Mouse (Mus musculus): ENCODE data around the gene Kxd1. TPM values are rescaled to one million over a fixed set of nuclear protein-coding genes. Genes with fewer than 3 reads are reported as not detected.
A peak's percentile ranks its signal among the peaks of the same experiment; 100 is the strongest.

Kxd1 gene
- 61.0 and 64.4 TPM in 2 replicates for polyA plus RNA-seq (2012; rRNA removed)

- peak; percentile 85 for TF ChIP-seq POLR2A (IDR thresholded peaks at IDR 0.05; ENCODE audit: extremely low read depth, insufficient read depth, low read length)
- TF ChIP-seq CTCF (IDR thresholded peaks at IDR 0.05; ENCODE audit: extremely low read depth, insufficient read depth, low read length) = no peak
- H3K4me1 ChIP-seq (ENCODE audit: control insufficient read depth, insufficient read depth, low read length) = peaks cover 7% of the 10 kb centered on the region; the same call in 1 of the 2 replicates
- H3K4me3 ChIP-seq (ENCODE audit: insufficient read depth, low read length) = peak within 1 kb of the TSS; percentile 57
- peak within 1 kb of the TSS; percentile 69 for H3K27ac ChIP-seq (ENCODE audit: insufficient read depth, low read length)
Measured at GRCm38 (mm10) chr8:70527512-70528181, at the start of gene Kxd1, which contains the start of gene Fkbp8. Kxd1 (minus strand) TSS chr8:70527956. Fkbp8 (plus strand) TSS chr8:70527724.

GRCm38 (mm10) chr8:70577207-70577606 lies 49.5 kb upstream of the Kxd1 start:
- Histone ChIP-seq H3K4me3 (ENCODE audit: insufficient read depth, low read length) (no peak overlapping the region), H3K4me1 (ENCODE audit: control insufficient read depth, insufficient read depth, low read length) (no peaks in the 10 kb centered on the region)
- TF ChIP-seq CTCF (IDR thresholded peaks at IDR 0.05; ENCODE audit: extremely low read depth, insufficient read depth, low read length) (no peak), POLR2A (IDR thresholded peaks at IDR 0.05; ENCODE audit: extremely low read depth, insufficient read depth, low read length) (no peak)

GRCm38 (mm10) chr8:70574915-70575314 lies 47.2 kb upstream of the Kxd1 start:
- TF ChIP-seq CTCF (IDR thresholded peaks at IDR 0.05; ENCODE audit: extremely low read depth, insufficient read depth, low read length) (no peak), POLR2A (IDR thresholded peaks at IDR 0.05; ENCODE audit: extremely low read depth, insufficient read depth, low read length) (no peak)
- no peak overlapping the region for H3K27ac ChIP-seq (ENCODE audit: insufficient read depth, low read length)
- no peak overlapping the region for H3K4me3 ChIP-seq (ENCODE audit: insufficient read depth, low read length)
- peaks cover 4% of the 10 kb centered on the region for H3K4me1 ChIP-seq (ENCODE audit: control insufficient read depth, insufficient read depth, low read length)

More at GRCm38 (mm10) chr8:70577207-70577606, 49.5 kb upstream of the Kxd1 start:
- H3K27ac ChIP-seq (ENCODE audit: insufficient read depth, low read length) = no peak overlapping the region

- H3K4me1 ChIP-seq (ENCODE audit: control insufficient read depth, insufficient read depth, low read length) = peaks cover 4% of the 10 kb centered on the region
- no peak overlapping the region for H3K4me3 ChIP-seq (ENCODE audit: insufficient read depth, low read length)
- H3K27ac ChIP-seq (ENCODE audit: insufficient read depth, low read length) = peak overlapping the region; percentile 55; the same call in 1 of the 2 replicates
- TF ChIP-seq CTCF (IDR thresholded peaks at IDR 0.05; ENCODE audit: extremely low read depth, insufficient read depth, low read length) (no peak), POLR2A (IDR thresholded peaks at IDR 0.05; ENCODE audit: extremely low read depth, insufficient read depth, low read length) (no peak)
Measured at GRCm38 (mm10) chr8:70574302-70574701, 46.5 kb upstream of the Kxd1 start.

GRCm38 (mm10) chr8:70570990-70571389 lies 43.2 kb upstream of the Kxd1 start:
- peaks cover 4% of the 10 kb centered on the region for H3K4me1 ChIP-seq (ENCODE audit: control insufficient read depth, insufficient read depth, low read length)
- H3K4me3 ChIP-seq (ENCODE audit: insufficient read depth, low read length) = no peak overlapping the region
- H3K27ac ChIP-seq (ENCODE audit: insufficient read depth, low read length) = 0 out of 2 replicates have a peak overlapping the region, but pooled peaks have one; percentile 3
- TF ChIP-seq POLR2A (IDR thresholded peaks at IDR 0.05; ENCODE audit: extremely low read depth, insufficient read depth, low read length) (no peak), CTCF (IDR thresholded peaks at IDR 0.05; ENCODE audit: extremely low read depth, insufficient read depth, low read length) (no peak)

GRCm38 (mm10) chr8:70570360-70570759 lies 42.6 kb upstream of the Kxd1 start:
- H3K4me3 ChIP-seq (ENCODE audit: insufficient read depth, low read length) = no peak overlapping the region
- H3K4me1 ChIP-seq (ENCODE audit: control insufficient read depth, insufficient read depth, low read length) = peaks cover 8% of the 10 kb centered on the region
- TF ChIP-seq POLR2A (IDR thresholded peaks at IDR 0.05; ENCODE audit: extremely low read depth, insufficient read depth, low read length) (no peak), CTCF (IDR thresholded peaks at IDR 0.05; ENCODE audit: extremely low read depth, insufficient read depth, low read length) (no peak)
- no peak overlapping the region for H3K27ac ChIP-seq (ENCODE audit: insufficient read depth, low read length)

GRCm38 (mm10) chr8:70565561-70565960 lies 37.8 kb upstream of the Kxd1 start:
- peaks cover 14% of the 10 kb centered on the region for H3K4me1 ChIP-seq (ENCODE audit: control insufficient read depth, insufficient read depth, low read length)
- no peak for TF ChIP-seq POLR2A (IDR thresholded peaks at IDR 0.05; ENCODE audit: extremely low read depth, insufficient read depth, low read length)
- no peak for TF ChIP-seq CTCF (IDR thresholded peaks at IDR 0.05; ENCODE audit: extremely low read depth, insufficient read depth, low read length)
- H3K4me3 ChIP-seq (ENCODE audit: insufficient read depth, low read length) = no peak overlapping the region
- H3K27ac ChIP-seq (ENCODE audit: insufficient read depth, low read length) = no peak overlapping the region

GRCm38 (mm10) chr8:70564696-70565235 lies 37.0 kb upstream of the Kxd1 start:
- no peak overlapping the region for H3K4me3 ChIP-seq (ENCODE audit: insufficient read depth, low read length)
- TF ChIP-seq POLR2A (IDR thresholded peaks at IDR 0.05; ENCODE audit: extremely low read depth, insufficient read depth, low read length) (no peak), CTCF (IDR thresholded peaks at IDR 0.05; ENCODE audit: extremely low read depth, insufficient read depth, low read length) (no peak)
- H3K4me1 ChIP-seq (ENCODE audit: control insufficient read depth, insufficient read depth, low read length) = peaks cover 16% of the 10 kb centered on the region
- no peak overlapping the region; the same call in 1 of the 2 replicates for H3K27ac ChIP-seq (ENCODE audit: insufficient read depth, low read length)

- Histone ChIP-seq H3K27ac (ENCODE audit: insufficient read depth, low read length) (no peak overlapping the region), H3K4me3 (ENCODE audit: insufficient read depth, low read length) (no peak overlapping the region), H3K4me1 (ENCODE audit: control insufficient read depth, insufficient read depth, low read length) (peaks cover 17% of the 10 kb centered on the region)
- TF ChIP-seq POLR2A (IDR thresholded peaks at IDR 0.05; ENCODE audit: extremely low read depth, insufficient read depth, low read length) = no peak
- no peak for TF ChIP-seq CTCF (IDR thresholded peaks at IDR 0.05; ENCODE audit: extremely low read depth, insufficient read depth, low read length)
Measured at GRCm38 (mm10) chr8:70563763-70564387, 36.1 kb upstream of the Kxd1 start.
